Mouse (Mus musculus): ENCODE measurements around the gene Cspg4. TPM values are rescaled to one million over a fixed set of nuclear protein-coding genes. Genes with fewer than 3 reads are reported as not detected.

The Cspg4 gene
- 10 to 100 TPM; 19.9 to 25.1 TPM for total RNA-seq (2021)

- DNase-seq (ENCODE audit: extremely low spot score in 1 of 2, low spot score in 1 of 2), result no peak
Observed at GRCm38 (mm10) chr9:56864832-56865231, at the start of gene Cspg4. Cspg4 (plus strand) TSS chr9:56865033.

GRCm38 (mm10) chr9:56824900-56825299 is 39.9 kb upstream of the Cspg4 start:
- DNase-seq (ENCODE audit: extremely low spot score in 1 of 2, low spot score in 1 of 2), result peak in 1 of 2 experiments; percentile 39

- DNase-seq (ENCODE audit: extremely low spot score in 1 of 2, low spot score in 1 of 2), result no peak
Observed at GRCm38 (mm10) chr9:56825476-56826213, 39.2 kb upstream of the Cspg4 start.

GRCm38 (mm10) chr9:56828146-56828545 is 36.7 kb upstream of the Cspg4 start:
- DNase-seq (ENCODE audit: extremely low spot score in 1 of 2, low spot score in 1 of 2), result no peak

GRCm38 (mm10) chr9:56828841-56829240 is 36.0 kb upstream of the Cspg4 start:
- no peak for DNase-seq (ENCODE audit: extremely low spot score in 1 of 2, low spot score in 1 of 2)

GRCm38 (mm10) chr9:56830162-56830561 is 34.7 kb upstream of the Cspg4 start:
- no peak for DNase-seq (ENCODE audit: extremely low spot score in 1 of 2, low spot score in 1 of 2)

GRCm38 (mm10) chr9:56831904-56832303 is 32.9 kb upstream of the Cspg4 start:
- no peak for DNase-seq (ENCODE audit: extremely low spot score in 1 of 2, low spot score in 1 of 2)

GRCm38 (mm10) chr9:56832900-56833299 is 31.9 kb upstream of the Cspg4 start:
- no peak for DNase-seq (ENCODE audit: extremely low spot score in 1 of 2, low spot score in 1 of 2)

GRCm38 (mm10) chr9:56835152-56835551 is 29.7 kb upstream of the Cspg4 start:
- no peak for DNase-seq (ENCODE audit: extremely low spot score in 1 of 2, low spot score in 1 of 2)

- DNase-seq (ENCODE audit: extremely low spot score in 1 of 2, low spot score in 1 of 2), result no peak
Observed at GRCm38 (mm10) chr9:56840721-56841120, 24.1 kb upstream of the Cspg4 start.

GRCm38 (mm10) chr9:56841864-56842263 is 23.0 kb upstream of the Cspg4 start:
- DNase-seq (ENCODE audit: extremely low spot score in 1 of 2, low spot score in 1 of 2), result no peak

- DNase-seq (ENCODE audit: extremely low spot score in 1 of 2, low spot score in 1 of 2), result no peak
Observed at GRCm38 (mm10) chr9:56842303-56842719, 22.5 kb upstream of the Cspg4 start.

GRCm38 (mm10) chr9:56843679-56844188 is 21.1 kb upstream of the Cspg4 start:
- DNase-seq (ENCODE audit: extremely low spot score in 1 of 2, low spot score in 1 of 2), result peak; percentile 59 to 77

- no peak for DNase-seq (ENCODE audit: extremely low spot score in 1 of 2, low spot score in 1 of 2)
Observed at GRCm38 (mm10) chr9:56844644-56845043, 20.2 kb upstream of the Cspg4 start.

- DNase-seq (ENCODE audit: extremely low spot score in 1 of 2, low spot score in 1 of 2), result peak in 1 of 2 experiments; percentile 80
Observed at GRCm38 (mm10) chr9:56847523-56847922, 17.3 kb upstream of the Cspg4 start.

- no peak for DNase-seq (ENCODE audit: extremely low spot score in 1 of 2, low spot score in 1 of 2)
Observed at GRCm38 (mm10) chr9:56850128-56850904, 14.5 kb upstream of the Cspg4 start.

GRCm38 (mm10) chr9:56850905-56851252 is 14.0 kb upstream of the Cspg4 start:
- no peak for DNase-seq (ENCODE audit: extremely low spot score in 1 of 2, low spot score in 1 of 2)

- DNase-seq (ENCODE audit: extremely low spot score in 1 of 2, low spot score in 1 of 2), result no peak
Observed at GRCm38 (mm10) chr9:56851778-56852177, 13.1 kb upstream of the Cspg4 start.

GRCm38 (mm10) chr9:56857463-56857862 is 7.4 kb upstream of the Cspg4 start:
- no peak for DNase-seq (ENCODE audit: extremely low spot score in 1 of 2, low spot score in 1 of 2)

GRCm38 (mm10) chr9:56860035-56860434 is 4.8 kb upstream of the Cspg4 start:
- DNase-seq (ENCODE audit: extremely low spot score in 1 of 2, low spot score in 1 of 2), result no peak

GRCm38 (mm10) chr9:56860486-56861269 is 4.2 kb upstream of the Cspg4 start:
- DNase-seq (ENCODE audit: extremely low spot score in 1 of 2, low spot score in 1 of 2), result no peak

All from layer of hippocampus, postnatal 25 days (tissue).